Mouse (Mus musculus) kidney, adult 10 weeks (tissue): ENCODE data around the gene Stx1b. TPM values are rescaled to one million over a fixed set of nuclear protein-coding genes. Genes with fewer than 3 reads are reported as not detected.

Experiments used
- polyA plus RNA-seq: library from polyadenylated mRNA; stranded (reverse); fragments of 350-450 nt; fragmentation: Illumina TruSeq; extraction: RNeasy Lipid Tissue Mini Kit (QIAGEN cat#74804); gene quantifications from one replicate; pipeline ENCODE4 v1.2.3, GENCODE M21; 2014; ENCODE audit warnings: low read depth, low replicate concordance

The Stx1b gene
- 0.16 TPM for polyA plus RNA-seq

DNA sequence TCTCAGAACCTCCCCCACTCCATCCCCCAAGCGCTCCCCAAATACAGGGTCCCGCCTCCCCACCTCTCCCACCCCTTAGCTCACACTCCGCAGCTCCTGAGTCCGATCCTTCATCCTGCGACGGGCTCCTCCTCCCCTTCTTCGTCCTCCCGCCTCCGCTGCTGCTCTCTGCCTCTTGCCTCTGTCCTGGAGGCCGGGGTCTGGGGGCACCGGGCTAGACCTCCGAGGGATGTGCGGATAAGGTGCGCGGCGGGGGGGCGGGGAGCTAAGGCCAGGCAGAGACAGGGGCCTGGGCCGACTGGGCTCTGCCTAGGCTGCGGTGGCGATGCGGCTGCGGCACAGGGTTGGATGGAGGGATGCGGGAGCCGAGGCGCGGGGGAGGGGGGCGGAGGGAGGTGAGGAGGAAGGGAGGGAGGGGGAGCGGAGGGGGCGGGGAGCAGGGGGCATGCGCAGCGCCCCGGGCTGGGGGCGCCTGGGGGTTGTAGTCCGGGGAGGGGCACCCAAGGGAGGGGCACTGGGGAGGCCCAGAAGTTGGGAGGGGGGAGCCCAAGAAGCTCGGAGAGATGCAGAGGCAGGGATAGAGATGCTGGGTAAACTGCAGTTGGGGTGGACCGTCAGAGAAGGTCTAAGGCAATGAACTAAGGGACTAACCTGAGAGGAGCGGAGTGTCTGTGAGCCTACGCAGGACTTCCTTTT lies at the start of gene Stx1b, which contains the start of gene Stx4a:
Stx1b (minus strand) TSS at position 374 of the 696 bp plus-strand sequence.
Stx4a (plus strand) TSS at position 119 of the 696 bp plus-strand sequence.

DNA sequence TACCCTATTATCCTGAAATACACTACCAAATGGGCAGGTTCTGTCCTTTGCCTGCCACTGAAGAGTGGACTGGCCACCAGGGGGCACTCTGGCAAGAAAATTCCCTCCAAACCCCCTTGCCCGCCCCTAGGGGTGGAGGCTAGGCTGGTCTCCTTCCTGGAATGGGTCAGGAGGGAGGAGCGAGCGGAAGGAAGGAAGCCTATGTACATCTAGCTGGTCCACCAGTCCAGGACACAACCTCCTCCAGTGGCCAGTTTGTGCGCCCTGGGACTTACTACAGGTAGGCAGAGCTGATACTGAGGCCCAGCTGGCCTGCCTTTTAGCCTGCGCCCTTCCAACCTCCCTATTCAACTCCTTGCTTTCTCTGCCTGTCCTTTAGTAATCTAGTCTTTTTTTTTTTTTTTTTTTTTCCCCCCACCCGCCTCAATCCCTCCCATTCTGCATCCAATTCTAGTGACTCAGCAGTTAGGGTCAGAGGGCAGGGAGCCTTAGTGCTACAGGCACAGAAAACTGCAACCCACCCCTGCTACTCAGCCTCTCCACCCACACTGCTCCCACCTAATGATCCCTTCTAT lies 23.8 kb downstream of the Stx1b start, which contains the start of gene Hsd3b7:
Hsd3b7 (plus strand) TSS at position 170 of the 575 bp plus-strand sequence.

DNA sequence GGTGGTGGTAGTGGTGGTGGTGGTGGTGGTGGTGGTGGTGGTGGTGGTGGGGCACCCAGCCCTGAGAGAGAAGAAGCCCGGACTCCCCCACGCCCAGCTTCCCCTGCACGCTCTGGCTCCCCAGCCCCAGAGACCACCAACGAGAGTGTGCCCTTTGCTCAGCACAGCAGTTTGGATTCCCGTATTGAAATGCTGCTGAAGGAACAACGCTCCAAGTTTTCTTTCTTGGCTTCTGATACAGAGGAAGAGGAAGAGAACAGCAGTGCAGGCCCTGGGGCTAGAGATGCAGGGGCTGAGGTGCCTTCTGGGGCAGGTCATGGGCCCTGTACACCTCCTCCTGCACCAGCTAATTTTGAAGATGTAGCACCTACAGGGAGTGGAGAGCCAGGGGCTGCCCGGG lies 39.0 kb downstream of the Stx1b start, which contains the start of gene Gm49388:
Gm49388 (plus strand) TSS at position 301 of the 400 bp plus-strand sequence.

DNA sequence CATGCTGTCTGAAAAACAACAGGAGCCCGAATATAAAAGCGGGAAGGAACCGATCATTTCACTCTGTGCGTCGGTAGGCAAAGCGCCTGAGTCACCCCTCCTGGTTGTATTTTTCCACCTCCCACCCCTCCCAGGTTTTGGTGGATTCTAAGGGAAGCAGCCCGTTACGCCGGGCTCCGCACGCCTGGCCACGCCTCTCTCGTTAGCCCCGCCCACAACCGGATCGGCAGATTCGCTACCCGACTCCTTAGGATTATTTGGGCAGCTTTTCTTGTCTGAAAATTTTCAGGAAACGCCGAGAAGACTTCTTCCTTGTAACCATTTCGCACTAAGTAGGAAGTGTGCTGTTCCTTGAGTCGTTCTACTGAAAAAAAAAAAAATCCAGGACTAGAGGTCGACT lies 47.9 kb downstream of the Stx1b start, which contains the start of gene Setd1a:
Setd1a (plus strand) TSS at position 245 of the 400 bp plus-strand sequence.

DNA sequence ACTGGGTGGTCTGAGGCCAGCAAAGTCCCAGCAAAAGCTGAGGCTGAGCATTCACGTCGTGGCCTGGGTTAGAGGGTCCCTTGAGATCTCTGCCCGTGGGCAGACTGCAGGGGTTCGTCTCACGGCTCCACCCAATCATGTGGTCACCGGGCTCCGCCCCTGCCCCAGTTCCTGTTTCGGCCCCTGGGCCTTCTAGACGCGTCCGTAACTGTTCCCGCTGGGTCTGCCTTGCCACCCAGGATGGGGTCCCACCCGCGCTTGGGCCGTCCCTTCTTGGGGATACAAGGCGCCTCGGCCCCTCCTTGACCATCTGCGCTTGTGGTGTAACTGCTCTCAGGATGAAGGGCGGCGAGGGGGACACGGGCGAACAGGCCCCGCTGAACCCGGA lies 54.7 kb downstream of the Stx1b start, which contains the start of gene Orai3:
Orai3 (plus strand) TSS at position 165 of the 388 bp plus-strand sequence.

Other genes starting within 250 kb of the Stx1b start
- 0.73 TPM for gene Ccdc189, start 236.0 kb downstream of the Stx1b start, polyA plus RNA-seq
- 1.3 TPM for gene Rnf40, start 235.8 kb downstream of the Stx1b start, polyA plus RNA-seq
- gene Zfp629, start 208.8 kb downstream of the Stx1b start, polyA plus RNA-seq, result 6.6 TPM
- 1.6 TPM for gene Bcl7c, start 115.6 kb downstream of the Stx1b start, polyA plus RNA-seq
- gene Ctf1, start 111.8 kb downstream of the Stx1b start, polyA plus RNA-seq, result 6.3 TPM
- not detected for gene Ctf2, start 92.4 kb downstream of the Stx1b start, polyA plus RNA-seq
- gene Fbxl19, start 80.0 kb downstream of the Stx1b start, polyA plus RNA-seq, result 0.28 TPM
- 3.0 TPM for gene Orai3, start 54.7 kb downstream of the Stx1b start, polyA plus RNA-seq
- 4.2 TPM for gene Setd1a, start 47.9 kb downstream of the Stx1b start, polyA plus RNA-seq
- gene Gm49388, start 38.9 kb downstream of the Stx1b start, polyA plus RNA-seq, result not detected
- 9.7 TPM for gene Hsd3b7, start 23.9 kb downstream of the Stx1b start, polyA plus RNA-seq
- gene Stx4a, start 255 bp downstream of the Stx1b start, polyA plus RNA-seq, result 8.2 TPM
- 4.8 TPM for gene Zfp646, start 51.7 kb upstream of the Stx1b start, polyA plus RNA-seq
- gene Zfp668, start 52.3 kb upstream of the Stx1b start, polyA plus RNA-seq, result 0.77 TPM
- 0.20 TPM for gene Prss53, start 66.4 kb upstream of the Stx1b start, polyA plus RNA-seq
- gene Gm21974, start 70.9 kb upstream of the Stx1b start, polyA plus RNA-seq, result not detected
- 72.8 TPM for gene Vkorc1, start 71.1 kb upstream of the Stx1b start, polyA plus RNA-seq
- 4.9 TPM for gene Bckdk, start 79.5 kb upstream of the Stx1b start, polyA plus RNA-seq
- 6.3 TPM for gene Kat8, start 88.0 kb upstream of the Stx1b start, polyA plus RNA-seq
- 4.9 TPM for gene Prss8, start 105.6 kb upstream of the Stx1b start, polyA plus RNA-seq
- gene Prss36, start 122.2 kb upstream of the Stx1b start, polyA plus RNA-seq, result not detected
- 363 TPM for gene Fus, start 142.9 kb upstream of the Stx1b start, polyA plus RNA-seq
- gene Pycard, start 169.3 kb upstream of the Stx1b start, polyA plus RNA-seq, result 6.6 TPM
- gene Trim72, start 179.4 kb upstream of the Stx1b start, polyA plus RNA-seq, result not detected
- 0.69 TPM for gene Itgam, start 238.1 kb upstream of the Stx1b start, polyA plus RNA-seq
- not detected for gene Gm49368, start 238.1 kb upstream of the Stx1b start, polyA plus RNA-seq